Mouse (Mus musculus) liver, embryonic 11.5 days (tissue): ENCODE results near the gene Rfc4. TPM values are rescaled to one million over a fixed set of nuclear protein-coding genes. Genes with fewer than 3 reads are reported as not detected.

ENCODE experiments used
- ATAC-seq: fragments of 200-750 bp; cut with Nextera tagmentation; replicated peaks from 2 replicates; pipeline ENCODE4 v1.8.0; 2017; ENCODE audit warnings: moderate number of reproducible peaks, mild to moderate bottlenecking, moderate TSS enrichment, moderate library complexity; ENCODE audit not compliant: low FRiP score
- DNase-seq: peaks from one replicate; pipeline ENCODE4 v3.0.0-alpha.2; 2017; ENCODE audit warnings: low spot score
- H3K27ac ChIP-seq: fragments of 300-500 bp; sonication (generic); 2 replicates; pipeline ENCODE4 v1.5.1; 2014; ENCODE audit warnings: mild to moderate bottlenecking, low read depth, low read length, control low read depth
- H3K27me3 ChIP-seq: fragments of 300-500 bp; sonication (generic); replicated peaks from 2 replicates; pipeline ENCODE4 v1.6.1; 2014; ENCODE audit warnings: low read length, mixed read lengths; ENCODE audit not compliant: control insufficient read depth, insufficient read depth
- H3K36me3 ChIP-seq: fragments of 300-500 bp; sonication (generic); 2 replicates; pipeline ENCODE4 v1.6.1; 2014; ENCODE audit warnings: mild to moderate bottlenecking, low read length, moderate library complexity, mixed read lengths; ENCODE audit not compliant: control insufficient read depth, insufficient read depth
- H3K4me1 ChIP-seq: fragments of 300-500 bp; sonication (generic); replicated peaks from 2 replicates; pipeline ENCODE4 v1.6.1; 2014; ENCODE audit warnings: low read length, mixed read lengths; ENCODE audit not compliant: control insufficient read depth, insufficient read depth
- H3K4me2 ChIP-seq: fragments of 300-500 bp; sonication (generic); 2 replicates; pipeline ENCODE4 v1.6.1; 2014; ENCODE audit warnings: mild to moderate bottlenecking, control low read depth, moderate library complexity
- H3K4me3 ChIP-seq: fragments of 300-500 bp; sonication (generic); 2 replicates; pipeline ENCODE4 v1.5.1; 2014; ENCODE audit warnings: low read depth, low read length, control low read depth
- H3K9ac ChIP-seq: fragments of 300-500 bp; sonication (generic); 2 replicates; pipeline ENCODE4 v1.6.1; 2014; ENCODE audit warnings: low read depth, low read length, control low read depth
- H3K9me3 ChIP-seq: fragments of 300-500 bp; sonication (generic); 2 replicates; pipeline ENCODE4 v1.6.1; 2016; ENCODE audit warnings: low read length, inconsistent platforms, mixed read lengths; ENCODE audit not compliant: control insufficient read depth
- WGBS: fragments of 180-500 bp; shearing (Covaris S2); extraction: QIAGEN DNeasy Blood & Tissue Kit; methylation state at CpG from one replicate; pipeline ENCODE4 v1.1.7; 2014; 5-methylcytosine and 5-hydroxymethylcytosine counted together
- polyA plus RNA-seq: library from polyadenylated mRNA; unstranded; fragments of >200 nt; fragmentation: Nextera tagmentation; extraction: Ambion mirVana; gene quantifications from 2 replicates; pipeline ENCODE4 v1.2.1, GENCODE M21; 2014

Gene Rfc4
- polyA plus RNA-seq, 1 experiment from 2014 or later, result 204 TPM

DNA sequence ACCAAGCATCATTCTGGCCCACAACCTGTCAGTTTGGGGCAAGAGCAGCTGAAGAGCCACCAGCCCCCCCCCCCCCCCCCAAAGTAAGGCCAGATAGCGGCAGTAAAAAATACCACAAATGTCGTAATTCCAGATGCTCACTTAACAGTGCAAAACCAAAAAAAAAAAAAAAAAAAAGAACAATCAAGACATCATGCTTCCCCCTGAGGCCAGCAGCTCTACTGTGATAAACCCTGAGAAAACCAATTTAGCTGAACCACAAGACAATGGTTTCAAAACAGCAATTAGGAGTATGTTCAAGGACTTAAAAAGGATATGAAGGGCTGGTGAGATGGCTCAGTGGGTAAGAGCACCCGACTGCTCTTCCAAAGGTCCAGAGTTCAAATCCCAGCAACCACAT is 34.6 kb upstream of the Rfc4 start:
- no peak overlapping the region for H3K4me3 ChIP-seq
- H3K27ac ChIP-seq, result no peak overlapping the region
- H3K9ac ChIP-seq, result no peak overlapping the region
- no peak overlapping the region for H3K4me2 ChIP-seq
- H3K27me3 ChIP-seq, result no peaks in the 10 kb centered on the region
- 48% methylated on average over 3 of the region's 3 CpGs for whole genome bisulfite sequencing
- no peaks in the 10 kb centered on the region for H3K36me3 ChIP-seq
- DNase-seq, result no peak
- H3K9me3 ChIP-seq, result no peaks in the 10 kb centered on the region
- no peaks in the 10 kb centered on the region for H3K4me1 ChIP-seq
- ATAC-seq, result no peak

DNA sequence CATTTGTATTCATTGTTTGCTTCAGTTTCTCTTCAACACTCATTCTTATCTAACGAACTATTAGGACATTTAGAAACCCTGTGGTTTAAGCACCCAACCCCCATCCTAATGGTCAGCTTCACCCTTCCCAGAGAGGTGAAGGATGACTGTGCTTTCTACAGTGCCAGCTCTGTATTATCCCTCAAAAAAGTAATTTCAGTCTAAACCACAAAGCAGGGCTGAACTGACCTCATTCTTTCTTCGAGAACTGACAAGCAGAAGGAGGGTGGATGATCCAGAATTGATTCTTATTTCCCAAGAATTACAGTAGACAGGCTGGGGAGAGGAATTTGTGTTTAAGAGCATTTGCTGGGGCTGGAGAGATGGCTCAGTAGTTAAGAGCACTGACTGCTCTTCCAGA is 32.2 kb upstream of the Rfc4 start:
- no peak overlapping the region for H3K27ac ChIP-seq
- no peaks in the 10 kb centered on the region for H3K9me3 ChIP-seq
- H3K9ac ChIP-seq, result no peak overlapping the region
- DNase-seq, result no peak
- no peaks in the 10 kb centered on the region for H3K27me3 ChIP-seq
- H3K36me3 ChIP-seq, result no peaks in the 10 kb centered on the region
- H3K4me2 ChIP-seq, result no peak overlapping the region
- 28% methylated on average over 2 of the region's 2 CpGs for WGBS
- H3K4me3 ChIP-seq, result no peak overlapping the region
- no peak for ATAC-seq
- H3K4me1 ChIP-seq, result no peaks in the 10 kb centered on the region

DNA sequence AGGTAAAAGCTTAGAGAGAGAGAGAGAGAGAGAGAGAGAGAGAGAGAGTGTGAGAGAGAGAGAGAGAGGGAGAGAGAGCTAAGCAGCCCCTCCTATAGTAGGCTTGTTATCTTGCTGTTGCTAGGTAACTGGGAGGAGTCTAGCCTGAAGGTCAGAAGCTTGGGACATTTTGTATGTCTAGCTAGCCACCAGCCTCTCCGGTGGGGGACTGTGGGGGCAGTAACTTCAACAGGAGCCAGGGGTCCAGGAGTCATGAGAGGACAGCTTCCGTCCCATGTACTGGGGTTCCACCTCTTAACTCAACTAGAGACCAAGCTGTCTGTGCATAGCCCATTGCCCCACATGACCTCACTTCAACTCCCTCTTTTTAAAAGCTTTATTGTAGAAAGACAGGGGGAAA is 31.4 kb upstream of the Rfc4 start:
- no peaks in the 10 kb centered on the region for H3K4me1 ChIP-seq
- ATAC-seq, result no peak
- no peak overlapping the region for H3K27ac ChIP-seq
- H3K36me3 ChIP-seq, result no peaks in the 10 kb centered on the region
- H3K27me3 ChIP-seq, result no peaks in the 10 kb centered on the region
- H3K4me2 ChIP-seq, result no peak overlapping the region
- WGBS, result 42% methylated on average over 2 of the region's 2 CpGs
- H3K4me3 ChIP-seq, result no peak overlapping the region
- no peaks in the 10 kb centered on the region for H3K9me3 ChIP-seq
- H3K9ac ChIP-seq, result no peak overlapping the region
- DNase-seq, result no peak

DNA sequence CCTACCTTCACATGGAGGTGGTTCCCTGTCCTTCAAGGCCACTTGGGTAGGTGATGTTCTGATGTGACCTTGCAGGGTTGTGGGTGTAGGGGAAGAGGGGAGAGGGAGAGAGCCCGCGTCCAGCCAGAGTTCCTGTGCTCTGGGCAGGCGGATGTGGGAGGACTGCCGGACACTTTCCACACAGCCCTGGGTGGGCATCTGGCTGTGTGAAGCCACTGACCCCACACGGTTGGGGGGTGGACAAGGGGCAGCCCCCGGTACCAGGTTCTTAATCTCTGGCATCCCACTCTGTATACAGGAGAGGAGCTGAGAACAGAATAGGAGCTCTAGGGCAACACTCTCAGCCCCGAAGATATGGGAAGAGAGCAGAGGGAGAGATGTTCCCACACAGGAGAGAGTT is 30.8 kb upstream of the Rfc4 start:
- DNase-seq, result no peak
- H3K9me3 ChIP-seq, result no peaks in the 10 kb centered on the region
- no peak overlapping the region for H3K4me2 ChIP-seq
- no peaks in the 10 kb centered on the region for H3K27me3 ChIP-seq
- H3K4me1 ChIP-seq, result no peaks in the 10 kb centered on the region
- no peak overlapping the region for H3K9ac ChIP-seq
- ATAC-seq, result no peak
- no peak overlapping the region for H3K27ac ChIP-seq
- no peak overlapping the region for H3K4me3 ChIP-seq
- WGBS, result 83% methylated on average over 7 of the region's 7 CpGs
- no peaks in the 10 kb centered on the region for H3K36me3 ChIP-seq

DNA sequence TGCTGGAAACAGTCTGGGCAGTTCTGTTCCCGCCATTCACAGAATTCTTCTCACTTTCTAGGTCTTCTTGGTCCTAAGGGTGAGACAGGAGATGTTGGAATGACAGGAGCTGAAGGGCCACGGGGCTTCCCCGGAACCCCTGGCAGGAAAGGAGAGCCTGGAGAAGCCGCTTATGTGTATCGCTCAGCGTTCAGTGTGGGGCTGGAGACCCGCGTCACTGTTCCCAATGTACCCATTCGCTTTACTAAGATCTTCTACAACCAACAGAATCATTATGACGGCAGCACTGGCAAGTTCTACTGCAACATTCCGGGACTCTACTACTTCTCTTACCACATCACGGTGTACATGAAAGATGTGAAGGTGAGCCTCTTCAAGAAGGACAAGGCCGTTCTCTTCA is 29.5 kb upstream of the Rfc4 start:
- H3K9ac ChIP-seq, result no peak overlapping the region
- H3K36me3 ChIP-seq, result no peaks in the 10 kb centered on the region
- no peak overlapping the region for H3K4me2 ChIP-seq
- DNase-seq, result no peak
- ATAC-seq, result no peak
- H3K4me3 ChIP-seq, result no peak overlapping the region
- WGBS, result 90% methylated on average over 13 of the region's 13 CpGs
- H3K9me3 ChIP-seq, result no peaks in the 10 kb centered on the region
- H3K27ac ChIP-seq, result no peak overlapping the region
- no peaks in the 10 kb centered on the region for H3K4me1 ChIP-seq
- no peaks in the 10 kb centered on the region for H3K27me3 ChIP-seq

DNA sequence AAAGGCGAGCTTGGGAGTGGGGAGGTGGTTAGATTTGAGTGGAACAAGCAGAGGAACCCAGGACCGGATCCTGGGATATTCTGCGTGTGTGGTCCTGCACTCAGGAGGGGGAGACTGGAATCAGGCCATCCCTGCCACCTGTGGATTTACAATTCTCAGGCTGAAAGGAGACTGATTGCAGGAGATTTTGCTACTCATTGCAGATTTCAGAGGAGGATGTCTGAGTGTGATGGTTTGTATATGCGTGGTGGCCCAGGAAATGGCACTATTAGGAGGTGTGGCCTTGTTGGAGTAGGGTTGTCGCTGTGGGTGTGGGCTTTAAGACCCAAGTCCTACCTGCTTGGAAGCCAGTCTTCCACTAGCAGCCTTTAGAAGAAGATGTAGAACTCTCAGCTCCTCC is 26.7 kb upstream of the Rfc4 start:
- ATAC-seq, result no peak
- 75% methylated on average over 5 of the region's 5 CpGs for WGBS
- no peak for DNase-seq
- Histone ChIP-seq H3K36me3 (no peaks in the 10 kb centered on the region), H3K27me3 (no peaks in the 10 kb centered on the region), H3K4me2 (no peak overlapping the region), H3K4me1 (no peaks in the 10 kb centered on the region), H3K9me3 (no peaks in the 10 kb centered on the region), H3K9ac (no peak overlapping the region), H3K4me3 (no peak overlapping the region), H3K27ac (no peak overlapping the region)

DNA sequence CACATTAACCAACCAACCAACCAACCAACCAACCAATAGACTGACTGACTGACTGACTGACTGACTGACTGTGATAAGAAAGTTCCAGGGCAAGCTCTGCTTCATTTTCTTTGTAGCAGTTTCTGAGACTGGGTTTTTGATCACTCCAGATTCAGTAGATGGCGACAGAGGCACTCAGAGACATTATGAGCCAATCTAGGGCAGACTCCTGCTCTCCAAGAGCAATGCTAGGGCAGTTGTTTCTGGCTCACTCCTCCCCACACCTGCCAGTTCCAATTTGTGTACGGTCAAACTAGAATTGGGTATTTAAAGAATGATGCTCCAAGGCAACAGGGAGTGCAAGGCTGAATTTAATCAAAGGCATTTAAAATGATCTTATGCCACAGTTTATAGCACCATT is 23.9 kb upstream of the Rfc4 start:
- Histone ChIP-seq H3K4me1 (no peaks in the 10 kb centered on the region), H3K4me2 (no peak overlapping the region), H3K27ac (no peak overlapping the region), H3K36me3 (no peaks in the 10 kb centered on the region), H3K9me3 (no peaks in the 10 kb centered on the region), H3K27me3 (no peaks in the 10 kb centered on the region), H3K4me3 (no peak overlapping the region), H3K9ac (no peak overlapping the region)
- no peak for DNase-seq
- 26% methylated on average over 2 of the region's 2 CpGs for WGBS
- no peak for ATAC-seq

DNA sequence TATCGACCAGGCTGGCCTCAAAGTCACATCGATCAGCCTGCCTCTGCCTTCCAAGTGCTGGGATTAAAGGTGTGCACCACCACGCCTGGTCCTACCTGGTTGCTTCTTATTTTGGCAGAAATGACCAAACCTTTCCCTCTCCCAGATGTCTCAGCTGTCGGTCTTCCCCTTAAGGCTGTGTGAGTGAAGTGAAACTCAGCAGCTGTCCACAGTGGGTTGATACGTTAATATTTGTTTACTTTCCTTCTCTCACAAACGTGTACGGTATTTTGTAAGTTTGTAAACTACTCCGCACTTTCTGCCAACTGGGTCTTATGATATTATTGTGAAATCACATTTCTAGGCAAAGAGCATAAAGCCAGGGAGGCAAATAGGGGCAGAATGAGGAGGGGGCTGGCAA is 21.9 kb upstream of the Rfc4 start:
- Histone ChIP-seq H3K9me3 (no peaks in the 10 kb centered on the region), H3K4me1 (no peaks in the 10 kb centered on the region), H3K36me3 (no peaks in the 10 kb centered on the region), H3K27ac (no peak overlapping the region), H3K4me3 (no peak overlapping the region), H3K4me2 (no peak overlapping the region), H3K9ac (no peak overlapping the region), H3K27me3 (no peaks in the 10 kb centered on the region)
- DNase-seq (no peak), ATAC-seq (no peak)
- WGBS, result 77% methylated on average over 8 of the region's 8 CpGs

DNA sequence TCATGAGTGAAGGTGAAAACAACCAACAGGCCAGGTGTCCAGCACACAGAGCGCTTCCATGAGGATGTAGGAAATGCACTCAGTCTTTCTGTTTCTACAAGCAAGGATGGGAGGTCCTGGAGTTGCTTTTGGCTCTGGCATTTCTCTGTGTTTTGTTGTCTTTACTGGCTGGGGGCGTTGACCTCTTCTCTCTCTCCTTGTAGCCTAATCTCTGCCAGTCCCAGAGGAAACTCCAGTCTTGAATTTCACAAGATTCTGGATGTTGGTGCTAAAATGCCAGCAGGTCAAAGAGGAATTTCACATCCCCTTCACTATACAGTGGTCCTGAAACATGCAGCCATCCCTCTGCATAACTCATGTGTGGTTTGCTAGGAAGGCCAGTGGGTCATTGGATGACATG is 21.4 kb upstream of the Rfc4 start:
- Histone ChIP-seq H3K36me3 (no peaks in the 10 kb centered on the region), H3K4me2 (no peak overlapping the region), H3K4me3 (no peak overlapping the region), H3K27me3 (no peaks in the 10 kb centered on the region), H3K4me1 (no peaks in the 10 kb centered on the region), H3K27ac (no peak overlapping the region), H3K9ac (no peak overlapping the region), H3K9me3 (no peaks in the 10 kb centered on the region)
- 69% methylated on average over 2 of the region's 2 CpGs for WGBS
- ATAC-seq (no peak), DNase-seq (no peak)
